Mouse (Mus musculus) spleen, adult 18-20 months (tissue): ENCODE data around the gene Car4.

ENCODE experiments used
- DNase-seq, 2 experiments: peaks; one replicate each; pipeline ENCODE4 v3.0.0; 2022; ENCODE audit warnings: mixed read lengths in 2 of 2

Car4 gene

DNA sequence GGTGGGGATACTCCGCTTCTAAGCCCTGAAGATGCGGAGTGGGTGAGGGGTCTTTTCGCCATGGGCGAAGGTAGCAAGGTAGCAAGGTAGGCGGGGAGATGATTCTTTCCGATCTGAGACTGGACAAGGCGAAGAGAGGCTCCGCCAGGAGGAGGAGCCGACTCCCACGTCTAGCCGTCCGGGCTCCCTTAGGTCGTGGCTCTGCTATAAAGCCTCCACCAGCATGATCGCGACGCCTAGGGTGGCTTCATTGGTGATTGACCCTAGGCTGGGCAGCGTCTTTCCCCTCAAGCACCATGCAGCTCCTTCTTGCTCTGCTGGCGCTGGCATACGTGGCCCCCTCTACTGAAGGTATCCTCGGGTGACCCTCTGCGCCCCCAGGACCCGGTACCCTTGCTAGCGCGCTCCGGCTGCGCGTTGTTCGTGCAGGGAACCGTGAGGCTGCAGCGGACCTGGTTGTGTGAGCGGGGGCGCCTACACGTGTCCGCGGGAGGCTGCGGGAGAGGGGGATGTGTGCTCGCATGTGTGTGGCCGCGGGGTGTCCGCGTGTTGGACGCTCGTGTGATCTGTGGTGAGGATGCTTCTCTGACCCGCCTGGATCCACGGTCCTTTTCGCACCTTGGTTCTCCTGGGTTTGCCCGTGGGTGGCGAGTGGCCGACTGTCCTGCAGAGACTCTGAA lies at the start of gene Car4:
Gene Car4 (plus strand): TSS at position 196 of the 680 bp plus-strand sequence.
- no peak for DNase-seq

DNA sequence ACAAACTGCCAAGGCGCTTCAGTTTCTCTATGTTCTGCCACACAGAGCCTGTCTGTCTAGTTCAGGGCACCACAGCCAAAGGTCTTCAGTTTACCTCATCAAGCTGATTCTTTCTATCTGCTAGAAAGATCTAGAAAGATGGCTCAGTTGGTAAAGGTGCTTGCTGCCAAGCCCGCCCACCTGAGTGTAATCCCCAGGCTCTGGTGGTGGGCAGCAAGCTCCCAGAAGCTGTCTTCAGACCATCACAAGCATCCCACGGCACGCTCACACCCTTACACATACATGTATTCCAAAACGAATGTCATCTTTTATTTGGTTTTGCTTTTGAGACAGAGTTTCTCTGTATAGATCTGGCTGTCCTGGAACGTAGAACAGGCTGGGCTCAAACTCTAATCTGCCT lies 49.1 kb upstream of the Car4 start:
- DNase-seq, result no peak

DNA sequence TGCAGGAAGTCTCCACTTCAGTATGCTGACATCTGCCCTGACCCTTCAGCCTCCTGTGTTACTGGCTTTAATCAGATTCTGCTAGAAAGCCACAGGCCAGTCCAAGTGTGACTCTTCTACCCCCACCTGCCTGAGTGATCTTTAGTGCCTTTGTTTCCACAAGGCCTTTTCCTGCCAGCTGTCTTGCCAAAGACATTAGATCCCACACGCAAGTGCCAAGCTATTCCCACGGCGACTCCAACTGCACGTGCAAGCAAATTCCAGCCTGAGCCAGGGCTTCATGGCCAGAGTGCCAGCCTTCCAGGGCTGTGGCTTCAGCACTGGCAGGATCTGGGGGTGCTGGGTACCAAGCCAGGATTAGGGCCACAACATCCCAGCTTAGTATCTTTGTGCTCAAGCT lies 47.2 kb upstream of the Car4 start:
- DNase-seq, result no peak

DNA sequence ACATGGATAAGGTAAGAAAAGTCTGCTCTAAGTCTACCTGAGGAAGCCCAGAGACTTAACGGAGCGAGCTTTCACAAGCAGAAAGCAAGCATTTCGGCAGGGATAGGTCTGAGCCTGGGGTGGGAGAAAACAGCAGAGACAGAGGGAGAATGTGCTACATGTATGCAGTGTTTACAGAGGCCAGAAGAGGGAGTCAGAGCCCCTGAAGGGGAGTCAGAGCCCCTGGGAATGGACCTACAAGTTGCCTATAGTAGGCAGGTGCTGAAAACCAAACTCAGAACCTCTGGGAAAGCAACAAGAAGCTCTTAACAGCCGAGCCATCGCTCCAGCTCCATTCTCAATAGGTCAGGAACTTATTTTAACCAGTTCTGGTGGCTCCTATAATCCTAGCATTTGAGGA lies 42.9 kb upstream of the Car4 start:
- no peak for DNase-seq

DNA sequence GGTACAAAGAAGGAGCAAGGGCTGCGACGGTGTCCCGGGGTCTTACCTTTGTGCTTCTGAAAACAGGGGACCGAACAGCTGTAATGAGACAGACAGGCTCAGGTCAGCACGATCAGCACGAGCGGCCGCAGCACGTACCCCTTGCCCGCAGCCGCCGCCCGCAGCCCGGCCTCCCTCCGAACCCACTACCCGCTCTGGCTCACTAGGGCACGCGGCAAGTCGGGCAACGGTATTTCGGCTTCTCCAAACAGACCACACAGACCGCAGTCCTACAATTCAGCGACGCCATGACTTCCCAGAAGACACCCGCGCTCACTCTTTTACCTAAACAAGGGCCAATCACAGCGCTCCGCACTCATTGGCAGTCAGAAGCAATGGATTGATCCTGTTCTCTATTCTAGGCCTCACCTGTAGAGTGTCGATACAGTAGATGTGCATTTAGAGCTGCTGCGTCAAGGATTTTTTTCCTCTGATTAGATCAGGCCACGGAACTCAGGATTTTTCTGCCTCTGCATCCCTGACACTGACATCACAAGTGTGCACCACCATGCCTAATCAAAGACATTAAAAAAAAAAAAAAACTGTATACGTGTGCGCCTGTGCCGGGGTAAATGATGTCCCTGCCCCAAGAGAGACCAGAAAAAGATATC lies 41.4 kb upstream of the Car4 start, which contains the start of gene Znhit3:
Gene Znhit3 (minus strand): TSS at position 314 of the 650 bp plus-strand sequence.
- DNase-seq, result peak; percentile 53 to 69

DNA sequence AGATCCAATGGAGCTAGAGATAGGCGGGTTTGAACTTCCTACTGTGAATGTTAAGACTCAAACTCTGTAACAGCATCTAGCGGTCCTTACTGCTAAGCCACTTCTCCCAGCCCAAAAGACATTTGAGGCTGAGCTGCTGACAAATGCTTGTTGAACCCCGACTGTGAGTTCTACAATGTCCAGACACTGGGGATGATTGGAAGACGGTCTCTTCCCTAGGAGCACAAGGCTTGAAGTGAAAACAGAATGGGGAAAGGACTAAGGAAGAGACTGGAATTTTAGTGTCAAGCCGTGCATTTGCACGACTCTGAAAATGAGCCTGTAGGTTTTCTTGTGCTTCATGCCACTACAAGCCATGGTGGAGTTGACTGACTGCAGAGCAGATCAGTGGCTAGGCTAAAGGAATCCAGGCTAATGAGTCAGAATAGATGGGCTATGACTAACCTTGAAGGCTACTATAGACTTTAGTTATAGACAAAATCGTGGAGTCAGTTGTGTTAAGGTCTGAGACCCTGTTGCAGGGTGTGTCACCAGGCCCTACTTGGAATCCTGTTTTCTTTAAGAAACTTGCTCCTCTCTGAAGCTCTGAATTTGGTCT lies 40.8 kb upstream of the Car4 start:
- no peak for DNase-seq

DNA sequence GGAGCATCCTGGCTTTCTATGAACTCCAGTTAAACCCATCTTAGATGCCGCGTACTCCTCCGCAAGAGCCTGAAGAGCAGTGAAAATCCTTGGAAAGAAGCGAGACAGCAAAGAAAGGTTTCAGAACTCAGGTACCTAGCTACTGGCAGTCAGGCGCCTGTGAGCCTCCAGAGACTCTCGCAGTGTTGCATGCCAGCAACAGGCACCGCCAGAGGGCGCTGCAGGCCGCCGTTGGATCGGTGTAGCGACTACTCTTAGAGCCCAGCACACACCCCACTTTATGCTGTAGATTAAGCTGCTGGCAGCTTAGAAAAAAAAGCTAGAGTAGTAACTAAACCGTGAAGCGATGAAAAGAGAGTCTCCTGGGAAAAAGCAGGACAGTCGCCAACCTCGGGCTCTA lies 39.2 kb upstream of the Car4 start:
- peak; percentile 48 to 78 for DNase-seq

DNA sequence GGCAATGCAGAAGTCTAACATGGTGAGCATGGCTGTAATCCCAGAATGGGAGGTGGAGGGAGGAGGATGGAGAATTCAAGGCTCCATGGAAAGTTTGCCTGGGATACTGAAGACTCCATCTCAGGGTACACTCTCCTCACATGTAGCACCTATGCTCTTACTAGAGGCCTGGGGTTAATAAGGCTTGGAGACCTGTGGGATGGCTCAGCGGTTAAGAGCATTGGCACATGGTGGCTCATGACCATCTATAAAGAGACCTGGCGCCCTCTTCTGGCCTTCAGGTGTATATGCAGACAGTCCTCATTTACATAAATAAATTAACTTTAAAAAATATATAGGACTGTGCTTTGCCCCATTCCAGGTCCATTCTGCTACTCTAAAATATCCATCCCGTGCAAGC lies 38.3 kb upstream of the Car4 start:
- peak; percentile 15 to 55 for DNase-seq

DNA sequence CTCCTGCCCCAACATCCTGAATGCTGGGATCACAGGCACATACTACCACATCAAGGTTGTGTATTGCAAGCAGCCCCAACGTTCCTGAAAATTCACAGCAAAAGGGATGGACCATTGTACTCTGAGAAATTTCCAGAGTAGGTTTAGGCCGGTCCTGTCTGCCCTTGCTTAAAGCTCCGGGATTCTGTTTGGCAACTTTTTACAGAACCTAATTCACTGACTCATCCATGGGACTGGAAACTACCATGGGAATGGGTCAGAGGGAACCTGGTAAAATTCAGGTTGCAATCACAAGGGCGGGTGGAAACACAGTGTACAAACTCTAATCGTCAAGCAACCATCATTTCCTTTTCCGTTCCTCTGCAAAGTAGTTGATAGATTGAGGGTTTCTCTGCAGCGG lies 37.6 kb upstream of the Car4 start:
- no peak for DNase-seq

DNA sequence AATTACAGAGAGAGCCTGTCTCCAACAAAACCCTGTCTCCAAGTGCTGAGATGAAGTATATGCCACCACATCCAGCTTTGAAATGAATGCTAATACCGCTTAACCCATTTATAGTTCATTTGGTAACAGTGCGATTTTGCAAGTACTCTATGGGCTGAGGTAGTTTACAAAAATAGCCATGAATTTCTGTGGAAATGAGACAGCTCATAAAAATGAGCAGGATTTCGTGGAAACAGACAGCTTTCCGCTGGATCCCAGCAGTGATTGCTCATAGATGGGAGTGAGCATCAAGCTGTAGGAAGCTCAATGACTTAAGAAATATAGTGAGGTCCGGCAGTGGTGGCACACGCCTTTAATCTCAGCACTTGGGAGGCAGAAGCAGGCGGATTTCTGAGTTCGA lies 36.6 kb upstream of the Car4 start:
- DNase-seq, result no peak

DNA sequence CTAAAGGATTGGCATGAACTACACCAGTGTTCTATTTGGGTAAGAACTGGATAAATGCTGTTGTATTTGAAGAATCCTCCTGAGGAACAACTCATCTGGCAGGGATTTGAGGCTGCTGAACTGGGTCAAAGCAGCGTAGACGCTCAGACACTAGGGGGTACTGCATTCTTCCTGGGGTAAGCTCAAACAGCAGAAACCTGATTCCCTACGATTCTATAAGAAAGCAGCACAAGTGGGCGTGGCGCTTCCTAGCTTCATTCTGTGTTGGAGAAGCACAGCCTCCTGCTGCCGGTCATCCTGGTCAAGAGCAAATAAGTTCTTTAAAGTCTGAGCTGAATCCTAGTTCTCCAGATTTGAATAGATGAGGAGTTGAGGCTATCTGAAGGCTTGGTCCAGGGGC lies 25.3 kb upstream of the Car4 start:
- DNase-seq, result no peak

DNA sequence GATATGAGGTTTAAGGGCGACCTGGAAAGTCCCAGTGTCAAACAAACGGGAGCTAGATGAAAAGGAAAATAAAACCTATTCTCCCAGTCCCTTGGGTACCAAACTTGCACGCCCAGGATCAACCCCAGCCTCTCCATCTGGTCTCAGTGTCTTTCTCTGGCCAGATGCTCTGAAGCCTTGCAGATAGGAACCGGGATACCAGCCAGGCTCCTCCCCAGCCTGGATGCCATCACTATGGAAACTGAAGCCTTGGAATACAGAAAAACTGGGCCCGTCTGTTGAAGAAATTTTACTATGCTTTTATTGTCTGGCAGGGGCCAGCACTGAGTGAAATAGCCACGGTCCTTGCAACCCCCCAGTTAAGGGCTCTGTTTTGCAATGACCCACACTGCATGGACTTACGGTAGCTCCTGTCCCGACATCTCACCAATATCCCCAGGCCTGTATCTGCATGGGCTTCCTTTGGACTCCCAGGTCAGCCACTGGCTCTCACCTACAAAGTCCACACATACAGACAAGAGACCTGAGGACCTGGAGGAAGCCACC lies 18.0 kb upstream of the Car4 start:
- no peak for DNase-seq

DNA sequence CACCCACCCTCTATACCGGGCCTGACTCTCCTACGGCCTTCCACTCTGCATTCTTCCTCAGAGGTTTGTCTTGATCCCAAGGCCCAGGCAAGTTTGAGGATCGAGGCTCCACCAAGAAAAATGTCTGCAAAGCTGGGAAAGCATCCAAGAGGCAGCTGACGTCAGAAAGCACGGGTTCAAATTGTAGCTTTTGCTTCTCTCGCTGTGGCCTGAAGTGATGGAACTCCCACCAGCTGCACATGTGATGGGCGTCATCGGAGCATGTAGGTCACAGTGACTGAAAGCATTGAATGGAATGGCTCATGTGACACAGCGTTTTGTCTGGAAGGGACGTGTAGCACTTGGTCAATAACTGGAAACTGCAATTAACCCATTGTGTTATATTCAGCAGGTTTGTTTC lies 17.4 kb upstream of the Car4 start:
- DNase-seq, result no peak

DNA sequence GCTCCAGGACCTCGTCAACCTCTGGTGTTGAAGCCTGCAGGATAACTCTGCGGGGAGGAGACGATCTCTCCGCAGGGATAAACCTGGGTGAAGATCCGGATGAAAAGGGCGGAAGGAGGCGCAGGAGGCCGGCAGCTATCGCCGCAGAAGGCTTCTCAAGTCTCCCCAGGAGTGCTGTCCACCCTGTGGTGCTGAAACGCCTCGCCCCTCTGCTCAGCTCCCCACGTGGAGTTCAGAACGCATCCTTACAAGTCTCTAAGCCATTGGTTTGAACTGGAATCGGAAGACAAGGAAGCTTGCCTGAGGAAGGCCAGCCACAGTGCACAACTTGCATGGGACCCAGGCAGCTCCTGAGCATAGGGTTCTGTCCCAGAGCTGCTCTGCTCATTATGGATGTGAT lies 13.6 kb upstream of the Car4 start:
- peak in 1 of 2 experiments; percentile 4 for DNase-seq

DNA sequence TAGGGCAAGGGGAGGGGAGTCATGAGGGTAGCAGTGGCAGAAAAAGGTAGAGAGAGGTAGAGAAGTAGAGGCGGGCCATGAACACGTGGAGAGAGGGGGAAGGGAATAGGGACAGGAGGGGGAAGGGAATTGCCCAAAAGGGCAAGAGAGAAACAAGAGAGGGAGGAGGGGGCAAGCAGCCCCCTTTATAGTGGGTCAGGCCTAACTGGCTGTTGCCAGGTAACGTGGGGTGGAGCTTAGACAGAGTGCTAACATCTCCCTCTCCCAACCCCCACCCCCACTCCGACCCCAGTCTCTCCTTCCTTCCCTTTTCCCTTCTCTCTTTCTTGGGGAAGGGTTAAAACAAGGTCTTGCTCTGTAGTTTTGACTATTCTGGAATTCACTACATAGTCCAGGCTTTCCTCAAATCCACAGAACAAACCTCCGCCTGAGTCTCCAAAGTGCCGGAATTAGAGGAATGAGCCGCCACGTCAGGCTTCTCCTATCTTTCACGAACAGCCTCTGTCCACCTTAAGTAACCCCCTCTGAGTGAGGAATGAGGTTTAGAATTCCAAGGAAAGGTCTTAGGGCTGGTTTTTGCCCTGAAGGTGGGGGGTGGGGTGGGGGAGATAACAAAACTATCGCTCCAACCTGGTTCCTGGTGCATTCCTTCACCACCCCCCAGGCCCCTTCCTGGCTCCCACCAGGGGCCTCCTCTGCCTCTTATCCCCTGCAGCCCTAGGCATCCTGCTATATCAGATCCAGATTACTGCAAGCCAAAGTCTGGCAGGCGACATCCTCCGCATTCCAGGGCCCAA lies 12.7 kb upstream of the Car4 start:
- no peak for DNase-seq

DNA sequence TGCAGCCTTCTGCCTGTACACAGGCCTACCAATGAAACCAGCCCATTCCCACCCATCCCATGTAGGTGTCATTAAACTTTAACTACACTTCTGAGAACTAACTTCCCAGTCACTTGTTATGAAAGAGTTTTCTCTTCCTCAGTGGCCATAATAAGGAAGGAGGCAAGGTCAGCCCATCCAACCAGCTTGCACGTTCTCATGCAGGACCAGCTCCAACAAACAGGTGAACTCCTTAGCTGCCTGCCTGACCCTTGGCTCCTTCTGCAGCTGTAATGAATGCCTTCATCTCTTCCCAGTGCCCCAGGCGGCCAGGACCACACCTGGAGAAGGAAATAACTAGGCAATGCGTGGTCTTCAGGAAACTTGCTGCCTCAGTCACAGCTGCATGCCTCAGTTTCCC lies 11.7 kb upstream of the Car4 start:
- no peak for DNase-seq

DNA sequence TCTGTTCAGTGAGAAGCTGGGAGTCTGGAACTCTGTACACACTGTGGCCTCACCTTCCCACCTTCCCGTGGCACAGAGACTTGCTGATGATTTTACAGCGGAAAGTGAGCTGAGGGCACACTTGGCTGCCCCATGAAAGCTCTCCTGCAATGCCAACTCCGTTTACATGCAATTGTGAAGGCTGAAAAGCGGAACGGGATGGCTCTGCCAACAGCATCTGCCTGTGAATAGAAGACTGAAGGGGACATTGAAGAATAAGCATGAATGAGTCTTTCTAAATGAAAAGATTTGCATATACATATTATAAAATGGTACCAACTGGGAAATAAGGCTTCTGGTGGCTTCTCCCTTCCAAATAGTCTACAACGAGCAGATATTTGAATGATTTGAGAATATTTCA lies 10.4 kb upstream of the Car4 start:
- DNase-seq, result no peak

DNA sequence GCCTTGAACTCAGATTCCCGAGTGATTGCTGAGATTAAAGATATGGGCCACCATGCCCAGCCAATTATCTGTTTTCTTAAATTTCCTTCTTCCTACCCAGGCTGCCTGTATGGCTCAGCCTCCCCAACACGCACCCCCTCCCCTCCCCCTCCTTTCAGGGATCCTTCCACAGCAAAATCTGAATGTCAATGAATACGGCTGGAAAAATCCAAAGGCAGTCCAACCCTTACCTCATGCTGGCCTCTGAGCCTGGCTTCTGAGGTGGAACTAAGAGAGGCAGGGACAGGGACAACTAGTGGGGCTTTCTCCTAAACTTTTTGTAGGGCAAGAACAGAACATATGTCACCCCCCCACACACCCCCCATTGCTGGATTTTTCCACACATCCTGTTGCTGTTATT lies 9.5 kb upstream of the Car4 start:
- no peak for DNase-seq

DNA sequence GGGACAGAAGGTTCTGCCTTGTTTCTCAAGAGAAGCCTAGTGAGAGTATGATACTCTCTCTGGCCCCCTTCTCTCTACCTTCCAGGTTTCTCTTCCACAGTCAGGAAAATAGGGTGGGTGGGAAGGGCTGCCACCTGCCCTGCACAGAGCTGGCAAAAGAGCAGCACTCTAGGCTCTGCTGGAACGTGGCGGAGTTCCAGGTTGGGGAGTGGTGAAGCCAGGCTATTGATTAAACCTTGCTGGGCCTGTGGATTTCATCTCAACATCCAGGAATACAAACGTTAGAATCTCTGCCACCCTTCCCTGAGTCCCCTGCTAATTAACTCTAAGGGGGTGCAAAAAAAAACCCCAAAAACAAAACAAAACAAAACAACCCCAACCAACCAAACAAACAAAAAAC lies 9.1 kb upstream of the Car4 start:
- DNase-seq, result no peak

DNA sequence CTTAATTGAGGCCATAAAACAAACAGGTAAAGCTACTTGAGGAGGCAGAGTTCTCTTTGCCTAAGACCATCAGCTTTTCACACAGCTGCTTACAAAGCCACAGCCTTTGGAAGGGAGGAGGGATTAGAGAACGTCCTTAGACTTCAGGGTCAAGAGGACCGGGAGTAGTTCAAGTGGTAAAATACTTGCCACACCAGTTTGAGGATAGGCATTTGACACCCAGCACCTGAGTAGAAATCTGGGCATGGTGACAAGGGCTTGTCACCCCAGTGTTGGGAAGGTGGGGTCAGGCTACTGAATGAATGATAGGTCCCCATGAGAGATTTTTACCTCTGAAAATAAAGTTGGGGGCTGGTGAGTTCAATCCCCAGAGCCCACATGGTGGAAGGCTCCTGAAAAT lies 5.0 kb upstream of the Car4 start:
- DNase-seq, result no peak

DNA sequence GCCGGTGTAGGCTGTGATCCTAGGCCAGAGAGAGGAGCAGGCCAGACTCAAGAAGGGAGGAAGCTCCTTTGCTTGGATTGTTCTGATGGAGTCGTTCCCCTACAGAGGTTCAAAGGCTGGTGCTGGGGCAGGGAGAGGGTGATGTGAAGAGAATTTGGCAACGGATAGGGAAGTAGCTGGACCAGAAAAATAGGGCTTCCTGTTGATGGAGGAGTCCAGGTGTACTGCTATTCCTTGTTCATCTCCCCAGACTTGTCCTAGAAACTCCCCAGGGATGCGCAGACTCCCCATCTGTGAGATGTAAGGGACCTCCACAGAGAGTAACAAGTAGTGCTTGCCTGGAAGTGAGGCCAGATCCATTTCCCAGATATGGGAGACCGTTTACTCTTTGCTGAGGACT lies 1.2 kb upstream of the Car4 start:
- DNase-seq, result no peak

DNA sequence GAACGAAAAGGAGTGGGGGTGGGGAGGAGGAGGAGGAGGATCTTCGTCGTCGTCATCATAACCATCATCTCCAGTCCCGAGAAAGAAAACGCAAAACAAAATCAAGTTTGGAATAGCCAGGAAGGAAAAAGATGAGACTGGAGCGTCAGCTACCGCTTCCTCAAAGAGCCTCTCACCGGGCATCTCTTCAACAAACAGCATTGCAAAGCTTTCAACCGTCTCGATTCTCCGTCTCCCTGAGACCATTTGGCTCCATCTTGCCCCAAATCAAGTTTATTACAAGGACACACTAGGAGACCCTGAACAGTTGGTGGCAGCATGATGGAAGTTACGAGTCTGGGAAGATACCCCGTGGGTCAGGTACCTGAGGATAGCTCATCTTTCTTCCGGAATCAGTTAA lies 415 bp upstream of the Car4 start:
- no peak for DNase-seq

DNA sequence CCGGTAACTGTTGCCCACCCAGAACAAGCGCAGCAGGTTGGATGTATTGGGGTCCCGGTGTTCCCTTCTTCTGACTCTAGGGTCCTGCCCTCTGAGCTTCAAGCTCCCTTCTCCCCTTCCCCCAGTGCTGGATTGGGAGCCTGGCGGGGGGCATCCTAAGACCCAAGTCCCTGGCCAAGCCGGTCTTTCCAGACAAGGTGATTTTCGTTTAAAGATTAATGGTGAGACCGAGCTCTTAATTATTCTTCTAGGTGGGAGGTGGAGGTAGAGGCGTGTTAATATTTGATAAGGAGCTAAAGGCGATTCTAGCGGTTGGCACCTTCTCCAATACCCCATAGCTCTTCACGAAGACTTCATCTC lies 665 bp downstream of the Car4 start:
- DNase-seq, result no peak
